Mouse (Mus musculus) spleen, adult 2 months (tissue): ENCODE measurements around the gene Esd. TPM values are rescaled to one million over a fixed set of nuclear protein-coding genes. Genes with fewer than 3 reads are reported as not detected.

Experiments used
- DNase-seq, 2 experiments: peaks; one replicate each; pipeline versions ENCODE4 v3.0.0 to v3.0.0-alpha.2; 2012 to 2021; ENCODE audit warnings: low spot score in 2 of 2, low read depth in 1 of 2
- H3K27ac ChIP-seq: fragments of 200-500 bp; 2 replicates; pipeline ENCODE4 v1.5.1; 2012; ENCODE audit warnings: low read length, inconsistent platforms; ENCODE audit not compliant: insufficient read depth
- H3K27me3 ChIP-seq: fragments of 200-500 bp; 2 replicates; pipeline ENCODE4 v1.6.1; 2012; ENCODE audit warnings: mild to moderate bottlenecking, moderate library complexity, low read length, inconsistent platforms; ENCODE audit not compliant: control insufficient read depth, insufficient read depth
- H3K36me3 ChIP-seq: fragments of 200-500 bp; 2 replicates; pipeline ENCODE4 v1.6.1; 2012; ENCODE audit warnings: mild to moderate bottlenecking, low read length, inconsistent platforms; ENCODE audit not compliant: control insufficient read depth, insufficient read depth
- H3K4me1 ChIP-seq: fragments of 200-500 bp; 2 replicates; pipeline ENCODE4 v1.6.1; 2011; ENCODE audit warnings: inconsistent platforms; ENCODE audit not compliant: control insufficient read depth, insufficient read depth, insufficient read length
- H3K4me3 ChIP-seq: fragments of 200-500 bp; 2 replicates; pipeline ENCODE4 v1.5.1; 2011; ENCODE audit warnings: mild to moderate bottlenecking, inconsistent platforms; ENCODE audit not compliant: insufficient read depth, insufficient read length; ENCODE audit errors: extremely low read depth
- CTCF ChIP-seq: fragments of 200-500 bp; IDR thresholded peaks from 2 replicates; pipeline ENCODE4 v1.5.1; 2011; ENCODE audit warnings: mild to moderate bottlenecking, inconsistent platforms; ENCODE audit not compliant: insufficient read depth, insufficient read length, insufficient replicate concordance; ENCODE audit errors: extremely low read depth
- POLR2A ChIP-seq: fragments of 200-500 bp; IDR thresholded peaks from 2 replicates; pipeline ENCODE4 v1.6.1; 2011; ENCODE audit warnings: low read depth, low read length, inconsistent platforms
- WGBS: fragments of 180-500 bp; shearing (Covaris S2); methylation state at CpG from one replicate; pipeline ENCODE4 v1.1.7; 2018; 5-methylcytosine and 5-hydroxymethylcytosine counted together
- polyA plus RNA-seq: library from polyadenylated mRNA; depleted of rRNA; stranded (reverse); fragments of >200 nt; gene quantifications from 2 replicates; pipeline ENCODE4 v1.2.3, GENCODE M21; 2012

Esd gene
- polyA plus RNA-seq, 1 experiment: 18.7 TPM

- peak; percentile 11 to 14 for DNase-seq
- Histone ChIP-seq H3K4me3 (no peak overlapping the region), H3K27ac (no peak overlapping the region), H3K4me1 (peaks cover 1% of the 10 kb centered on the region; the same call in 1 of the 2 replicates), H3K27me3 (no peaks in the 10 kb centered on the region), H3K36me3 (no peaks in the 10 kb centered on the region)
- no peak for TF ChIP-seq CTCF
- TF ChIP-seq POLR2A: no peak
- 9% methylated on average over 3 of the region's 3 CpGs for WGBS
These were observed 23.0 kb upstream of the Esd start for GRCm38 (mm10) chr14:74709054-74709453.

GRCm38 (mm10) chr14:74723541-74723940, 8.6 kb upstream of the Esd start:
- TF ChIP-seq POLR2A: no peak
- no peak for TF ChIP-seq CTCF
- H3K27me3 ChIP-seq: no peaks in the 10 kb centered on the region
- no peak overlapping the region for H3K4me3 ChIP-seq
- H3K4me1 ChIP-seq: no peaks in the 10 kb centered on the region
- 85% methylated on average over 3 of the region's 3 CpGs for WGBS
- DNase-seq: no peak
- no peaks in the 10 kb centered on the region for H3K36me3 ChIP-seq
- H3K27ac ChIP-seq: no peak overlapping the region

- H3K4me1 ChIP-seq: no peaks in the 10 kb centered on the region
- WGBS: 34% methylated on average over 9 of the region's 9 CpGs
- no peak for TF ChIP-seq CTCF
- no peak for TF ChIP-seq POLR2A
- DNase-seq: peak in 1 of 2 experiments; percentile 1
- H3K27me3 ChIP-seq: no peaks in the 10 kb centered on the region
- H3K36me3 ChIP-seq: 0 out of 2 replicates have a peak, but pooled peaks cover 1% of the 10 kb centered on the region
- H3K27ac ChIP-seq: no peak overlapping the region
- H3K4me3 ChIP-seq: peak overlapping the region; percentile 84
These were observed 647 bp upstream of the Esd start for GRCm38 (mm10) chr14:74731221-74732078.

GRCm38 (mm10) chr14:74733397-74733796, 1.3 kb downstream of the Esd start:
- no peak for DNase-seq

GRCm38 (mm10) chr14:74735471-74735870, 3.4 kb downstream of the Esd start:
- H3K27ac ChIP-seq: no peak overlapping the region
- no peaks in the 10 kb centered on the region for H3K4me1 ChIP-seq
- H3K36me3 ChIP-seq: peaks cover 22% of the 10 kb centered on the region
- no peaks in the 10 kb centered on the region for H3K27me3 ChIP-seq
- no peak for TF ChIP-seq POLR2A
- no peak for TF ChIP-seq CTCF
- WGBS: 90% methylated on average over 6 of the region's 6 CpGs
- no peak for DNase-seq
- no peak overlapping the region for H3K4me3 ChIP-seq

More at GRCm38 (mm10) chr14:74733397-74733796, 1.3 kb downstream of the Esd start:
- 78% methylated on average over 2 of the region's 2 CpGs for WGBS
- TF ChIP-seq POLR2A (no peak), CTCF (no peak)
- Histone ChIP-seq H3K27ac (no peak overlapping the region), H3K4me1 (no peaks in the 10 kb centered on the region), H3K27me3 (no peaks in the 10 kb centered on the region), H3K4me3 (no peak overlapping the region), H3K36me3 (peaks cover 9% of the 10 kb centered on the region)

- H3K4me3 ChIP-seq: no peak overlapping the region
- 96% methylated on average over 6 of the region's 6 CpGs for WGBS
- H3K27me3 ChIP-seq: no peaks in the 10 kb centered on the region
- no peaks in the 10 kb centered on the region for H3K4me1 ChIP-seq
- no peak for TF ChIP-seq POLR2A
- no peak for TF ChIP-seq CTCF
- peaks cover 33% of the 10 kb centered on the region for H3K36me3 ChIP-seq
- DNase-seq: no peak
- no peak overlapping the region for H3K27ac ChIP-seq
These were observed 4.8 kb downstream of the Esd start for GRCm38 (mm10) chr14:74736850-74737249.
